Mouse (Mus musculus): Measurements from ENCODE around the gene Zbtb40. TPM values are rescaled to one million over a fixed set of nuclear protein-coding genes. Genes with fewer than 3 reads are reported as not detected.
A peak's percentile ranks its signal among the peaks of the same experiment; 100 is the strongest.

Zbtb40 gene
- polyA plus RNA-seq, 1 experiment from 2014 or later, result 1.3 TPM

- TF ChIP-seq CTCF (IDR thresholded peaks at IDR 0.05) (no peak), EP300 (IDR thresholded peaks at IDR 0.05) (no peak)
- ATAC-seq, result no peak
- Histone ChIP-seq H3K36me3 (ENCODE audit: insufficient read depth, low read length) (no peaks in the 10 kb centered on the region), H3K9me3 (ENCODE audit: low read length) (no peaks in the 10 kb centered on the region), H3K4me3 (ENCODE audit: low read depth, low read length) (no peak overlapping the region), H3K4me2 (replicated peaks; ENCODE audit: low read depth, low read length) (no peak overlapping the region), H3K9ac (replicated peaks; ENCODE audit: low read depth) (no peak overlapping the region), H3K27ac (ENCODE audit: low read length) (no peak overlapping the region), H3K27me3 (replicated peaks; ENCODE audit: insufficient read depth, low read length) (no peaks in the 10 kb centered on the region), H3K4me1 (ENCODE audit: insufficient read depth, low read depth, low read length) (no peaks in the 10 kb centered on the region)
- DNase-seq (ENCODE audit: low spot score), result no peak
- 80% methylated on average over 5 of the region's 5 CpGs for WGBS
Measured at GRCm38 (mm10) chr4:136937935-136938334, 110.7 kb downstream of the Zbtb40 start.

GRCm38 (mm10) chr4:136937344-136937743 is 111.3 kb downstream of the Zbtb40 start:
- H3K27me3 ChIP-seq (replicated peaks; ENCODE audit: insufficient read depth, low read length), result no peaks in the 10 kb centered on the region
- no peak overlapping the region for H3K4me2 ChIP-seq (replicated peaks; ENCODE audit: low read depth, low read length)
- no peaks in the 10 kb centered on the region for H3K4me1 ChIP-seq (ENCODE audit: insufficient read depth, low read depth, low read length)
- no peak overlapping the region for H3K9ac ChIP-seq (replicated peaks; ENCODE audit: low read depth)
- H3K36me3 ChIP-seq (ENCODE audit: insufficient read depth, low read length), result no peaks in the 10 kb centered on the region
- H3K4me3 ChIP-seq (ENCODE audit: low read depth, low read length), result no peak overlapping the region
- ATAC-seq (no peak), DNase-seq (ENCODE audit: low spot score) (no peak)
- H3K27ac ChIP-seq (ENCODE audit: low read length), result no peak overlapping the region
- H3K9me3 ChIP-seq (ENCODE audit: low read length), result no peaks in the 10 kb centered on the region
- 69% methylated on average over 4 of the region's 4 CpGs for whole genome bisulfite sequencing
- TF ChIP-seq CTCF (IDR thresholded peaks at IDR 0.05) (no peak), EP300 (IDR thresholded peaks at IDR 0.05) (no peak)

DNA sequence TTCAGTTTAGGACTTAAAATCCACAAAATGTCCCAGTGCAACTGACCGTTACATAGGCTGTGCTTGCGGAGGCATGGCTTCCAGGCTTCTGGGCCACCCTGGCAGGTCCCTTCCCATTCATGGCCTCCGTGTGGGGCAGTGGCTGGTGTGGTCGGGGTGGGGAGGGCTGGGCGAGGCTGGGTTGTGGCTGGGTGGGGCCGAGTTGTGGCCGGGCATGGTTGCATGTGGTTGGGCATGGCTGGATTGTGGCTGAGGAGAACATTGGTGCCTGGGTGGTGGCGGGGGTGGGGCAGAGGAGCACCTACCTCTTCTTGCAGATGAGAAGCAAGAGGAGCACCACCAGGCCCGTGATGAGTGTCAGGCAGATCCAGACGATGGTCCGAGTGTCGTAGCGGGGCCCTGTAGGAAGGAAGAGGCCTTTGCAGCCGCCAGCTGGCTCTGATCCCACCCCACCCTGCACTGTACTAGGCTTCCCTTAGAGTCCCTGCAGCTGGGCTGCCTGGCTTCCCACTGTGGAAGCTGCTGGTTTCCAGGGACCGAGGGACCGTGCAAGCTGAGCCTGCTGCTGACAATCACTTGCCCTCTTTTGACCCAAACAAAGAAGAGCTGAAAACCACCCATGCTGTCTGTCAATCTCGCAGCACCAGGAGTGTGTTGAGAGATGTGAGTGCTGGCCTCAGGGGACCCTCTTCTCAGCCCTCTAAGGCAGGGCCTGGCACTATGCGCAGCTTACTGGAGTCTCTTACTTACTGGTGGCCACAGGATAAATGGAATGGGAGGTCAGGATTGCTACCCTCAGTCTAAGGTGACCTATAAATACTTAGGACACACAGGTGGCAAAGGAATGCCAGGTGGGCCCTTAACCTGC is 113.6 kb downstream of the Zbtb40 start:
- Histone ChIP-seq H3K36me3 (ENCODE audit: insufficient read depth, low read length) (no peaks in the 10 kb centered on the region), H3K4me2 (replicated peaks; ENCODE audit: low read depth, low read length) (no peak overlapping the region), H3K9ac (replicated peaks; ENCODE audit: low read depth) (no peak overlapping the region), H3K9me3 (ENCODE audit: low read length) (no peaks in the 10 kb centered on the region), H3K4me1 (ENCODE audit: insufficient read depth, low read depth, low read length) (no peaks in the 10 kb centered on the region), H3K27me3 (replicated peaks; ENCODE audit: insufficient read depth, low read length) (no peaks in the 10 kb centered on the region), H3K27ac (ENCODE audit: low read length) (no peak overlapping the region), H3K4me3 (ENCODE audit: low read depth, low read length) (no peak overlapping the region)
- DNase-seq (ENCODE audit: low spot score) (peak; percentile 46), ATAC-seq (peak; percentile 73; the same call in 1 of the 2 replicates)
- WGBS, result 36% methylated on average over 18 of the region's 18 CpGs
- no peak for TF ChIP-seq EP300 (IDR thresholded peaks at IDR 0.05)

DNA sequence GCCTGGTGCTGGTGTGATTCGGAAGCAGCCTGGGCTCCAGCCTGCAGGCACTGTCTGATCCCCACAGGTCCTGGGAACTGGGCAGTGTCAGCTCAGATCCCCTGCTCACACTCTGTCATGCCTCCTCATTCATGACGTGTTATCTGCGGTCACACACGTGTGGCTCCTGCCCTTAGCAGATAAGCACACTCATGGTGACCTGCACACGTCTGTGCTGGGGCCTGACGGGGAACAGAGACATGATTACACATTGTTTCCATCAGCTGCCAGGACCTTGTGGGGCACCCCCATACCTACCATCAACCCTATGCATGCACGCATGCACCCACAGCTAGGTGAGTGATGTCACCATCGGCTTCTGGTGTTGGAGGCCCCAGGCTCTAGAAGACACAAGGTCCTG is 118.1 kb downstream of the Zbtb40 start:
- Histone ChIP-seq H3K36me3 (ENCODE audit: insufficient read depth, low read length) (no peaks in the 10 kb centered on the region), H3K27ac (ENCODE audit: low read length) (no peak overlapping the region), H3K4me3 (ENCODE audit: low read depth, low read length) (no peak overlapping the region), H3K4me1 (ENCODE audit: insufficient read depth, low read depth, low read length) (no peaks in the 10 kb centered on the region), H3K4me2 (replicated peaks; ENCODE audit: low read depth, low read length) (no peak overlapping the region), H3K9me3 (ENCODE audit: low read length) (no peaks in the 10 kb centered on the region), H3K27me3 (replicated peaks; ENCODE audit: insufficient read depth, low read length) (0 out of 2 replicates have a peak, but pooled peaks cover 3% of the 10 kb centered on the region), H3K9ac (replicated peaks; ENCODE audit: low read depth) (no peak overlapping the region)
- no peak for ATAC-seq
- DNase-seq (ENCODE audit: low spot score), result no peak
- WGBS, result 77% methylated on average over 8 of the region's 8 CpGs
- TF ChIP-seq CTCF (IDR thresholded peaks at IDR 0.05), result no peak
- no peak for TF ChIP-seq EP300 (IDR thresholded peaks at IDR 0.05)

Other genes starting within 250 kb of the Zbtb40 start
- gene Ephb2, start 212.8 kb downstream of the Zbtb40 start, polyA plus RNA-seq (2015; fragmentation: Nextera tagmentation; extraction: Ambion mirVana), result 0.63 and 0.74 TPM in 2 replicates
- gene C1qb, start 162.6 kb downstream of the Zbtb40 start, polyA plus RNA-seq (2015; fragmentation: Nextera tagmentation; extraction: Ambion mirVana), result 46.6 and 55.1 TPM in 2 replicates
- gene C1qc, start 155.7 kb downstream of the Zbtb40 start, polyA plus RNA-seq (2015; fragmentation: Nextera tagmentation; extraction: Ambion mirVana), result 29.3 and 30.9 TPM in 2 replicates
- 39.4 and 41.2 TPM in 2 replicates for gene C1qa, start 150.0 kb downstream of the Zbtb40 start, polyA plus RNA-seq (2015; fragmentation: Nextera tagmentation; extraction: Ambion mirVana)
- 0.04 and 0.12 TPM in 2 replicates for gene Epha8, start 92.0 kb downstream of the Zbtb40 start, polyA plus RNA-seq (2015; fragmentation: Nextera tagmentation; extraction: Ambion mirVana)
- gene Wnt4, start 228.7 kb upstream of the Zbtb40 start, polyA plus RNA-seq (2015; fragmentation: Nextera tagmentation; extraction: Ambion mirVana), result 2.1 and 2.2 TPM in 2 replicates